Mouse (Mus musculus) heart, embryonic 10.5 days (tissue): Measurements from ENCODE around the gene Gm13090. TPM values are rescaled to one million over a fixed set of nuclear protein-coding genes. Genes with fewer than 3 reads are reported as not detected.
A peak's percentile ranks its signal among the peaks of the same experiment; 100 is the strongest.

ENCODE experiments used
- DNase-seq: peaks from one replicate; pipeline ENCODE4 v3.0.0-alpha.2; 2017; ENCODE audit warnings: low spot score
- H3K27ac ChIP-seq: fragments of 300-500 bp; sonication (generic); 2 replicates; pipeline ENCODE4 v1.5.1; 2016; ENCODE audit warnings: mild to moderate bottlenecking
- H3K27me3 ChIP-seq: fragments of 300-500 bp; sonication (generic); 2 replicates; pipeline ENCODE4 v1.6.1; 2016; ENCODE audit warnings: mild to moderate bottlenecking; ENCODE audit not compliant: poor library complexity, insufficient read depth, severe bottlenecking
- H3K36me3 ChIP-seq: fragments of 300-500 bp; sonication (generic); 2 replicates; pipeline ENCODE4 v1.6.1; 2016; ENCODE audit warnings: mild to moderate bottlenecking, moderate library complexity
- H3K4me1 ChIP-seq: fragments of 300-500 bp; sonication (generic); 2 replicates; pipeline ENCODE4 v1.6.1; 2016; ENCODE audit warnings: mild to moderate bottlenecking
- H3K4me3 ChIP-seq: fragments of 300-500 bp; sonication (generic); 2 replicates; pipeline ENCODE4 v1.5.1; 2016; ENCODE audit warnings: mild to moderate bottlenecking, moderate library complexity
- H3K9me3 ChIP-seq: fragments of 300-500 bp; sonication (generic); 2 replicates; pipeline ENCODE4 v1.6.1; 2016; ENCODE audit warnings: mild to moderate bottlenecking, moderate library complexity
- WGBS: fragments of 180-500 bp; shearing (Covaris S2); methylation state at CpG from one replicate; pipeline ENCODE4 v1.1.7; 2016; 5-methylcytosine and 5-hydroxymethylcytosine counted together
- polyA plus RNA-seq: library from polyadenylated mRNA; unstranded; fragments of >200 nt; fragmentation: Nextera tagmentation; extraction: Ambion mirVana; gene quantifications from 2 replicates; pipeline ENCODE4 v1.2.1, GENCODE M21; 2016

Gm13090 gene
- polyA plus RNA-seq, 1 experiment from 2014 or later: not detected

DNA sequence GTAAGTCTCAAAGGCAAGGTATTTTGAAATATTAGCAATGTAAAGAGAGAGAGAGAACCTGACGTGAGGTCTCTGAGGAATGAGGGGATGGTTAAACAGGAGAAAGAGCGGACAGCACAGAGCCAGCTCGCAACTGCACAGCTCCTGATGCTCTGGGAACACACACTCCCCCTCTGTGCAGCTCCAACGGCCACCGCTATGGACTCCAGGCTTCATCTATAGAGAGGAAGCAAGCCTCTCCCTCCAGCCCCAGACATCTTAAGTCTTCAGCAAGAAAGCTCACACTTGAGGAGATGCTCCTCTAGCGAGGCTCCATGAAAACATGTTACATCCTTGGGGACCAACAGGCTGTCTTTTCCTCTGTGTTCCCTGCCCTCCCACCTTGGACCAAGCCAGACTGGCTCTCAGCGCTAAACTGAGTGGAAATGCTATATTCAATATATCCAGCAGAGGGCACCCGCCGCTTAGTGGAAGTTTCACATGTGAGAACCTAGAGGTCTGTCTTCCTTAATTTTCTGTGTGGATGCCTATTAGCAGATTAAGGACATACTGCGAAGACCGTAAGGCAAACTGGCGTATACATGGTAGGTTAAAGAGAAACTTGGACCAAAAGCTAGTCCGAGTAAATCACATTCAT lies 16.1 kb upstream of the Gm13090 start:
- Histone ChIP-seq H3K4me1 (no peaks in the 10 kb centered on the region), H3K27ac (no peak overlapping the region), H3K9me3 (no peaks in the 10 kb centered on the region), H3K36me3 (peaks cover 78% of the 10 kb centered on the region), H3K27me3 (no peaks in the 10 kb centered on the region), H3K4me3 (no peak overlapping the region)
- WGBS: 57% methylated on average over 13 of the region's 13 CpGs
- DNase-seq: no peak

DNA sequence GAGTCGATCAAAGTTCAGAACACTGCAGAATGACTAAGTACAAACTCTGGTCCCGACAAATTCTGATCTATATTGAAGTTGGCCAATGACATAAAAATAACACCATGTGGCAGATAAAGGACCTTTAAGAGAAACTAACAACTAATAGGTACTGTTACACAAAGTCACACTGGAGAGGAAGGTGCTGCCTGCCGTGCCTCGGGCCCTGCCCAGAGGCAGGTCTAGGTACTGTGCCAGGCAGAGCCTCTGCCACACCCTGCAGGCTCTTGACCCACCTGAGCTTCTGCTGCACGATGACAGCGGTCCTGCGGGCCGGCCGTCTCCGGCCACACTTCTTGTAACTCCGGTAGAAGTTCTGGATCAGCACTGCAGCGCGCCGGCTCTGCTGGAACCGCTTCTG lies 14.6 kb upstream of the Gm13090 start:
- Histone ChIP-seq H3K4me3 (no peak overlapping the region), H3K27me3 (no peaks in the 10 kb centered on the region), H3K36me3 (peaks cover 87% of the 10 kb centered on the region), H3K9me3 (no peaks in the 10 kb centered on the region), H3K27ac (no peak overlapping the region), H3K4me1 (no peaks in the 10 kb centered on the region)
- no peak for DNase-seq
- WGBS: 94% methylated on average over 15 of the region's 15 CpGs

GRCm38 (mm10) chr4:151081355-151081754 lies 8.0 kb upstream of the Gm13090 start:
- Histone ChIP-seq H3K36me3 (peaks cover 92% of the 10 kb centered on the region), H3K27me3 (no peaks in the 10 kb centered on the region; the same call in 1 of the 2 replicates), H3K27ac (no peak overlapping the region), H3K4me3 (no peak overlapping the region), H3K4me1 (peaks cover 29% of the 10 kb centered on the region), H3K9me3 (no peaks in the 10 kb centered on the region)
- WGBS: 75% methylated on average over 2 of the region's 2 CpGs
- no peak for DNase-seq

DNA sequence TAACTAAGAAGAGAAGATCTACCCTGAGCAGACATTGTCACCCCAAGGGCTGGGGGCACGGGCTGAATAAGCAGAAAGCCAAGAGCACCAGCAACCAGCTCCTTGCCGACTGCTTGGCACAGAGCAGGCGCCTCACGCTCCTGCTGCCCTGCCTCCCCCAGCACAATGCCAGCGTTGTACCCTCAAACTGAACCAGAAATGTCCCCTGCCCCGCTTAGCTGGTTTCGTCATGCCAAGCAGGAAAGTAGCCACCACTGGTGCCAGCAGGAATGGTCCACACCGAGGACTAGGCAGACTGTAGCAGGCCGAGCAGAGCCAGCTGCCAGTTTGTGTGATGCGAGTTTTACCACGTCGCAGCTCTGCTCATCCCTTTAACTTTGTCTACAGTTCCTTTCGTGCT lies 7.4 kb upstream of the Gm13090 start:
- H3K36me3 ChIP-seq: peaks cover 87% of the 10 kb centered on the region
- WGBS: 91% methylated on average over 13 of the region's 13 CpGs
- peaks cover 29% of the 10 kb centered on the region for H3K4me1 ChIP-seq
- no peak for DNase-seq
- H3K9me3 ChIP-seq: no peaks in the 10 kb centered on the region
- peak overlapping the region; percentile 77; the same call in 1 of the 2 replicates for H3K27ac ChIP-seq
- H3K4me3 ChIP-seq: no peak overlapping the region
- no peaks in the 10 kb centered on the region; the same call in 1 of the 2 replicates for H3K27me3 ChIP-seq

DNA sequence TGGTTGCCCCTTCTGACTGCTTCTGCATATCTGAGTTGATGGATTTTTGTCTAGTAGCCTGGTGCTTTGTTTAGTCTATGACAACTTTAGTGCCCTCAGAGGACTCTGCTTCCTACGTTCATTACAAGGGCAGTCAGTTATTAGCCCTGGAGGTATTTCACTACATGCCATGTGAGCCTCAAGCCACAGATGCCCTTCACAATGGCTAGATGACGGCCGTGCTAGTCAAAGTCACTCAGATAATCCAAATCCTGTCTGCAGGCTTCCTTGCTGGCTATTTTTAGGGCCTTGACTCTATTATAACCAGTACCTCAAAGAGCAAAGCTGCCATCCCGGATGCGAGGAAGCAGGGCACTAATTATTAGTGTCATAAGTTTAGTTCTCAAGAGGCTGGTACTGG lies 6.3 kb upstream of the Gm13090 start:
- H3K27me3 ChIP-seq: no peaks in the 10 kb centered on the region; the same call in 1 of the 2 replicates
- DNase-seq: no peak
- H3K36me3 ChIP-seq: peaks cover 87% of the 10 kb centered on the region
- H3K4me1 ChIP-seq: peaks cover 29% of the 10 kb centered on the region
- peak overlapping the region; percentile 77 for H3K27ac ChIP-seq
- no peak overlapping the region for H3K4me3 ChIP-seq
- 43% methylated on average over 5 of the region's 5 CpGs for WGBS
- H3K9me3 ChIP-seq: no peaks in the 10 kb centered on the region

- no peak overlapping the region for H3K27ac ChIP-seq
- no peak for DNase-seq
- peaks cover 55% of the 10 kb centered on the region for H3K36me3 ChIP-seq
- H3K27me3 ChIP-seq: no peaks in the 10 kb centered on the region
- H3K4me1 ChIP-seq: peaks cover 47% of the 10 kb centered on the region
- H3K4me3 ChIP-seq: no peak overlapping the region
- 91% methylated on average over 1 of the region's 1 CpGs for WGBS
- no peaks in the 10 kb centered on the region for H3K9me3 ChIP-seq
These were observed 2.0 kb upstream of the Gm13090 start for GRCm38 (mm10) chr4:151087358-151087757.

DNA sequence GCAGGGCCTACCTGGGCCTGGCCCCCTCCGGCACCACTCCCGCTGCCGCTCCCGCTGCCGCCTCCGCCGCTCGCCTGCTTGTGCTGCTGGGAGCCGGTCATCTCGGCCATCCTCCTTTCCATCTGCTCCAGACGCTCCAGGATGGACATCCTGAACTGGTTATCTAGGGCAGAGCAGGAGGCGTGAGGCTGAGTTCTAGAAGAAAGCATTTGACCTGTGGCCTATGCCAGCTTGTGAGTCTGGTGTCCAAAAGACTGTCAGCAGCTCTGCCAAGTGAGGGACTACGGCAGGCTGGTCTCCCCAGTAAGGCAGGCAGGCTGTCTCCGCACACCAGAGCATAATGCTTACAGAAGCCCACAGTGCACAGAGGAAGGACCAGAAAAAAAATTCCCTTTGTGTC lies 551 bp upstream of the Gm13090 start:
- Histone ChIP-seq H3K27me3 (no peaks in the 10 kb centered on the region), H3K27ac (no peak overlapping the region), H3K4me3 (no peak overlapping the region), H3K36me3 (peaks cover 43% of the 10 kb centered on the region), H3K4me1 (peaks cover 39% of the 10 kb centered on the region), H3K9me3 (no peaks in the 10 kb centered on the region)
- no peak for DNase-seq
- WGBS: 86% methylated on average over 14 of the region's 14 CpGs

- WGBS: 35% methylated on average over 2 of the region's 2 CpGs
- Histone ChIP-seq H3K27me3 (no peaks in the 10 kb centered on the region), H3K4me3 (no peak overlapping the region), H3K36me3 (peaks cover 7% of the 10 kb centered on the region; the same call in 1 of the 2 replicates), H3K9me3 (no peaks in the 10 kb centered on the region), H3K4me1 (peaks cover 63% of the 10 kb centered on the region), H3K27ac (peak overlapping the region; percentile 81)
- DNase-seq: no peak
These were observed 5.8 kb downstream of the Gm13090 start for GRCm38 (mm10) chr4:151095207-151095606.

- no peak for DNase-seq
- Histone ChIP-seq H3K9me3 (no peaks in the 10 kb centered on the region), H3K27ac (peak overlapping the region; percentile 87), H3K4me3 (peak overlapping the region; percentile 45), H3K36me3 (peaks cover 7% of the 10 kb centered on the region; the same call in 1 of the 2 replicates), H3K27me3 (no peaks in the 10 kb centered on the region), H3K4me1 (peaks cover 60% of the 10 kb centered on the region)
- WGBS: 51% methylated on average over 18 of the region's 18 CpGs
These were observed 7.1 kb downstream of the Gm13090 start for GRCm38 (mm10) chr4:151096334-151097103.

- peaks cover 7% of the 10 kb centered on the region; the same call in 1 of the 2 replicates for H3K36me3 ChIP-seq
- H3K27me3 ChIP-seq: no peaks in the 10 kb centered on the region
- H3K27ac ChIP-seq: peak overlapping the region; percentile 87
- no peak for DNase-seq
- 47% methylated on average over 11 of the region's 11 CpGs for WGBS
- H3K9me3 ChIP-seq: no peaks in the 10 kb centered on the region
- peak overlapping the region; percentile 45 for H3K4me3 ChIP-seq
- peaks cover 59% of the 10 kb centered on the region for H3K4me1 ChIP-seq
These were observed 7.7 kb downstream of the Gm13090 start for GRCm38 (mm10) chr4:151097104-151097438.

DNA sequence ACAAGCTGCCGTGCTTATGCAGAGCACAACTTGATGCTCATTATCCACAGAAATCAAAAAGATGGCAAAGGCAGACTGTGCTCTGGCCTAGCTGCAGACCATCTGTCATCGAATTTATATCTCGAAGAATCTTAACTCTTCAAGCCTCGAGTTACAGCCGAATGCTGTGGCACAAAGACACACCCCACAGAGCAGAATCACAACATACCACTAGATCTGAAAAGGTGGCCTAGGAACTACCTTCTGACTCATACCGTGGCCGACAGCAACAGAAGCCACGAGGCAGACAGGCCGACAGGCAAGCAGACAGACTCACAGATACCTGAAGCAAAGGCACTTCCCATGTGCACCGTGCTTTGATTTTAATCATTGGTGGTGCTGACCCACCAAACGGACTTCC lies 14.3 kb downstream of the Gm13090 start:
- H3K9me3 ChIP-seq: no peaks in the 10 kb centered on the region
- DNase-seq: no peak
- H3K4me1 ChIP-seq: peaks cover 54% of the 10 kb centered on the region
- peak overlapping the region; percentile 67; the same call in 1 of the 2 replicates for H3K27ac ChIP-seq
- no peak overlapping the region for H3K4me3 ChIP-seq
- peaks cover 15% of the 10 kb centered on the region for H3K27me3 ChIP-seq
- WGBS: 76% methylated on average over 11 of the region's 11 CpGs
- no peaks in the 10 kb centered on the region for H3K36me3 ChIP-seq

GRCm38 (mm10) chr4:151104147-151104546 lies 14.8 kb downstream of the Gm13090 start:
- peak overlapping the region; percentile 12; the same call in 1 of the 2 replicates for H3K4me3 ChIP-seq
- 64% methylated on average over 10 of the region's 10 CpGs for WGBS

GRCm38 (mm10) chr4:151105886-151106285 lies 16.5 kb downstream of the Gm13090 start:
- Histone ChIP-seq H3K4me3 (peak overlapping the region; percentile 91; the same call in 1 of the 2 replicates), H3K36me3 (no peaks in the 10 kb centered on the region), H3K9me3 (no peaks in the 10 kb centered on the region), H3K27ac (0 out of 2 replicates have a peak overlapping the region, but pooled peaks have one; percentile 17), H3K4me1 (peaks cover 45% of the 10 kb centered on the region), H3K27me3 (peaks cover 35% of the 10 kb centered on the region)
- 80% methylated on average over 6 of the region's 6 CpGs for WGBS
- DNase-seq: no peak

More at GRCm38 (mm10) chr4:151104147-151104546, 14.8 kb downstream of the Gm13090 start:
- H3K9me3 ChIP-seq: no peaks in the 10 kb centered on the region
- no peaks in the 10 kb centered on the region for H3K36me3 ChIP-seq
- peaks cover 20% of the 10 kb centered on the region for H3K27me3 ChIP-seq
- peaks cover 54% of the 10 kb centered on the region for H3K4me1 ChIP-seq
- no peak for DNase-seq
- H3K27ac ChIP-seq: peak overlapping the region; percentile 67; the same call in 1 of the 2 replicates
